Mouse (Mus musculus) hematopoietic stem cell, adult 5-6 weeks (primary cell): ENCODE results near the gene Spdl1. TPM values are rescaled to one million over a fixed set of nuclear protein-coding genes. Genes with fewer than 3 reads are reported as not detected.

ENCODE experiments used
- ATAC-seq, 2 experiments: fragments of 125-278 bp in 1 of 2; replicated peaks in 1 of 2; 2 replicates each; pipeline ENCODE4 v1.8.0; 2016 to 2017; ENCODE audit warnings: inconsistent platforms in 2 of 2, mild to moderate bottlenecking in 2 of 2, moderate number of reproducible peaks in 2 of 2, low read depth in 1 of 2, moderate TSS enrichment in 1 of 2; ENCODE audit not compliant: low FRiP score in 2 of 2, poor library complexity in 2 of 2, severe bottlenecking in 2 of 2, insufficient read depth in 1 of 2, low TSS enrichment in 1 of 2
- total RNA-seq: library from RNA; stranded (forward); fragments of 172-1452, 232-1000 nt; gene quantifications from 2 replicates; pipeline ENCODE4 v1.2.3, GENCODE M21; 2017

The Spdl1 gene
- total RNA-seq: 31.9 and 33.8 TPM in 2 replicates

GRCm38 (mm10) chr11:34833318-34834086 is at the start of gene Spdl1:
Spdl1 (minus strand) TSS chr11:34833641.
- peak; percentile 95 to 99 for ATAC-seq

- no peak for ATAC-seq
Observed at GRCm38 (mm10) chr11:34881528-34881927, 48.1 kb upstream of the Spdl1 start.

GRCm38 (mm10) chr11:34879678-34880077 is 46.2 kb upstream of the Spdl1 start:
- no peak for ATAC-seq

- no peak for ATAC-seq
Observed at GRCm38 (mm10) chr11:34873861-34874260, 40.4 kb upstream of the Spdl1 start.

GRCm38 (mm10) chr11:34872432-34872831 is 39.0 kb upstream of the Spdl1 start:
- ATAC-seq: no peak

- no peak for ATAC-seq
Observed at GRCm38 (mm10) chr11:34871991-34872390, 38.5 kb upstream of the Spdl1 start.

GRCm38 (mm10) chr11:34871456-34871855 is 38.0 kb upstream of the Spdl1 start:
- no peak for ATAC-seq

- ATAC-seq: no peak
Observed at GRCm38 (mm10) chr11:34868626-34869025, 35.2 kb upstream of the Spdl1 start.

GRCm38 (mm10) chr11:34865741-34866270 is 32.4 kb upstream of the Spdl1 start:
- no peak for ATAC-seq

GRCm38 (mm10) chr11:34865181-34865580 is 31.7 kb upstream of the Spdl1 start:
- ATAC-seq: no peak

- no peak for ATAC-seq
Observed at GRCm38 (mm10) chr11:34856652-34857051, 23.2 kb upstream of the Spdl1 start.

- 0 out of 4 replicates have a peak, but pooled peaks of 1 of the 2 experiments have one; percentile 12 for ATAC-seq
Observed at GRCm38 (mm10) chr11:34846268-34846652, 12.8 kb upstream of the Spdl1 start.

- no peak for ATAC-seq
Observed at GRCm38 (mm10) chr11:34845567-34846267, 12.3 kb upstream of the Spdl1 start.

GRCm38 (mm10) chr11:34843517-34843916 is 10.1 kb upstream of the Spdl1 start:
- ATAC-seq: 0 out of 4 replicates have a peak, but pooled peaks of 1 of the 2 experiments have one; percentile 17

GRCm38 (mm10) chr11:34840283-34840682 is 6.8 kb upstream of the Spdl1 start:
- no peak for ATAC-seq

- ATAC-seq: no peak
Observed at GRCm38 (mm10) chr11:34839051-34839450, 5.6 kb upstream of the Spdl1 start.

- ATAC-seq: no peak
Observed at GRCm38 (mm10) chr11:34836272-34836671, 2.8 kb upstream of the Spdl1 start.

GRCm38 (mm10) chr11:34832678-34833077 is 763 bp downstream of the Spdl1 start:
- ATAC-seq: no peak
